Mouse (Mus musculus) midbrain, embryonic 13.5 days (tissue): ENCODE measurements around the gene Hist1h2ad. TPM values are rescaled to one million over a fixed set of nuclear protein-coding genes. Genes with fewer than 3 reads are reported as not detected.
"Not testable (repeated sequence)": the region's sequence is repeated elsewhere in the genome, so short reads cannot be mapped to it uniquely, and the experiment has no call there.

Source experiments
- ATAC-seq: fragments of 200-750 bp; cut with Nextera tagmentation; 2 replicates; pipeline ENCODE4 v1.8.0; 2017; ENCODE audit warnings: mild to moderate bottlenecking, moderate TSS enrichment, moderate library complexity
- H3K27ac ChIP-seq: fragments of 300-500 bp; sonication (generic); 2 replicates; pipeline ENCODE4 v1.5.1; 2015; ENCODE audit warnings: inconsistent platforms, mild to moderate bottlenecking, moderate library complexity
- H3K27me3 ChIP-seq: fragments of 300-500 bp; sonication (generic); 2 replicates; pipeline ENCODE4 v1.6.1; 2015; ENCODE audit warnings: mild to moderate bottlenecking, inconsistent platforms
- H3K36me3 ChIP-seq: fragments of 300-500 bp; sonication (generic); 2 replicates; pipeline ENCODE4 v1.6.1; 2015; ENCODE audit warnings: mild to moderate bottlenecking, inconsistent platforms
- H3K4me1 ChIP-seq: fragments of 300-500 bp; sonication (generic); replicated peaks from 2 replicates; pipeline ENCODE4 v1.6.1; 2015; ENCODE audit warnings: inconsistent platforms
- H3K4me2 ChIP-seq: fragments of 300-500 bp; sonication (generic); replicated peaks from 2 replicates; pipeline ENCODE4 v1.6.1; 2015; ENCODE audit warnings: moderate library complexity, mild to moderate bottlenecking, inconsistent platforms
- H3K4me3 ChIP-seq: fragments of 300-500 bp; sonication (generic); replicated peaks from 2 replicates; pipeline ENCODE4 v1.5.1; 2015; ENCODE audit warnings: mild to moderate bottlenecking, inconsistent platforms
- H3K9ac ChIP-seq: fragments of 300-500 bp; sonication (generic); replicated peaks from 2 replicates; pipeline ENCODE4 v1.6.1; 2015; ENCODE audit warnings: mild to moderate bottlenecking, inconsistent platforms
- H3K9me3 ChIP-seq: fragments of 300-500 bp; sonication (generic); 2 replicates; pipeline ENCODE4 v1.6.1; 2016; ENCODE audit warnings: mild to moderate bottlenecking, inconsistent platforms
- whole genome bisulfite sequencing: fragments of 180-500 bp; shearing (Covaris S2); methylation state at CpG from one replicate; pipeline ENCODE4 v1.1.7; 2015; 5-methylcytosine and 5-hydroxymethylcytosine counted together
- polyA plus RNA-seq: library from polyadenylated mRNA; unstranded; fragments of >200 nt; fragmentation: Nextera tagmentation; extraction: Ambion mirVana; gene quantifications from 2 replicates; pipeline ENCODE4 v1.2.1, GENCODE M21; 2015

The Hist1h2ad gene
- polyA plus RNA-seq, 1 experiment from 2014 or later, result 1.7 TPM

- WGBS, result under 1% methylated on average over 21 of the region's 21 CpGs
- Histone ChIP-seq H3K27me3 (no peaks in the 10 kb centered on the region), H3K27ac (peak overlapping the region; percentile 95), H3K36me3 (no peaks in the 10 kb centered on the region), H3K4me2 (peak overlapping the region; percentile 85), H3K9me3 (no peaks in the 10 kb centered on the region), H3K4me1 (peaks cover 48% of the 10 kb centered on the region), H3K4me3 (peak overlapping the region; percentile 50), H3K9ac (peak overlapping the region; percentile 75)
- no peak for ATAC-seq
Observed at GRCm38 (mm10) chr13:23585029-23585441, 10.9 kb downstream of the Hist1h2ad start.

DNA sequence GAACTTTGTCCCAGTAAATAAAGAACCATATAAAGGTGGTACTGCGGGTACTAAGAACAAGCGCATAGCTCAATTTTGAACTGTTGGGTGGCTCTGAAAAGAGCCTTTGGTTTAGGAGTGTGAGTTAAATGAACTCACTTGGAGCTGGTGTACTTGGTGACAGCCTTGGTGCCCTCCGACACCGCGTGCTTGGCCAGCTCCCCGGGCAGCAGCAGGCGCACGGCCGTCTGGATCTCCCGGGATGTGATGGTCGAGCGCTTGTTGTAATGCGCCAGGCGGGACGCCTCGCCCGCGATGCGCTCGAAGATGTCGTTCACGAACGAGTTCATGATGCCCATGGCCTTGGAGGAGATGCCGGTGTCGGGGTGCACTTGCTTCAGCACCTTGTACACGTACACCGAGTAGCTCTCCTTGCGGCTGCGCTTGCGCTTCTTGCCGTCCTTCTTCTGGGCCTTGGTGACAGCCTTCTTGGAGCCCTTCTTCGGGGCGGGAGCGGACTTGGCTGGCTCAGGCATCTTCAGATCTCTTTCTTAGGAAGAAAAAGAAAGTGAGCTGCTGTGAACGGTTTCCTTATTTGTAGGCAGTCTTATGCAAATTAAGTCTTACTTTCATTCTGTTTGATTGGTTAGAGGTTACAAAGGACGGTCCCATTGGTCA, 11.4 kb downstream of the Hist1h2ad start:
- ATAC-seq, result peak; percentile 89
- H3K9me3 ChIP-seq, result not testable (repeated sequence)
- under 1% methylated on average over 30 of the region's 36 CpGs for WGBS

GRCm38 (mm10) chr13:23586099-23586939, 12.1 kb downstream of the Hist1h2ad start:
- Histone ChIP-seq H3K36me3 (no peaks in the 10 kb centered on the region), H3K4me2 (peak overlapping the region; percentile 85), H3K27ac (peak overlapping the region; percentile 95), H3K27me3 (no peaks in the 10 kb centered on the region), H3K4me3 (peak overlapping the region; percentile 50), H3K9me3 (no peaks in the 10 kb centered on the region), H3K9ac (peak overlapping the region; percentile 52), H3K4me1 (peaks cover 43% of the 10 kb centered on the region)
- WGBS, result 2% methylated on average over 22 of the region's 22 CpGs
- no peak for ATAC-seq

More for the DNA sequence above, 11.4 kb downstream of the Hist1h2ad start:
- not testable (repeated sequence) for H3K27me3 ChIP-seq, H3K36me3 ChIP-seq
- Histone ChIP-seq H3K27ac (peak overlapping the region; percentile 95), H3K4me2 (peak overlapping the region; percentile 85), H3K9ac (peak overlapping the region; percentile 75), H3K4me3 (peak overlapping the region; percentile 50), H3K4me1 (peaks cover 48% of the 10 kb centered on the region)

GRCm38 (mm10) chr13:23586940-23587225, 12.7 kb downstream of the Hist1h2ad start:
- H3K9ac ChIP-seq, result peak overlapping the region; percentile 52
- no peaks in the 10 kb centered on the region; the same call in 1 of the 2 replicates for H3K9me3 ChIP-seq
- peak overlapping the region; percentile 50 for H3K4me3 ChIP-seq
- no peaks in the 10 kb centered on the region for H3K36me3 ChIP-seq
- H3K27me3 ChIP-seq, result no peaks in the 10 kb centered on the region
- no peak for ATAC-seq
- H3K4me2 ChIP-seq, result peak overlapping the region; percentile 85
- H3K27ac ChIP-seq, result peak overlapping the region; percentile 80
- H3K4me1 ChIP-seq, result peaks cover 38% of the 10 kb centered on the region
- whole genome bisulfite sequencing, result 7% methylated on average over 1 of the region's 1 CpGs

DNA sequence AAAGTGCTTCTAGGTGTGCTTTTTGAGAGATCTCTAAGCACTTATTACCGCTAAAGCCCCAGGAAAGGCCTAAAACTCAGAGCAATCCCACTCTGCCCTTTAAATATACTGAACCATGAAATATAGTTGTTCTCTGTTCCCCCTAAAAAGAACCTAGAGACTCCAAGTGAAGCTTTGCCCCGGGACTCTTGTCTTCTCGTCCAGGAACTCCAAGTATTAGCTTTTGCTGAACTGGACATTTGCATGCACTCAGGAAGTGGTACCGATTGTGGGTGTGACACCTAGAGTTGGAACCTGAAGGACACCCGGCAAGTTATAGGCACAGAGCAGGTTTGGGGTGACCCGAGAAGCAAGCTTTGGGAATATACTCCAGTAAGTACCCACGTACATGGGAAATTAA, 17.0 kb downstream of the Hist1h2ad start:
- Histone ChIP-seq H3K27ac (no peak overlapping the region), H3K9ac (no peak overlapping the region), H3K4me2 (no peak overlapping the region), H3K9me3 (no peaks in the 10 kb centered on the region; the same call in 1 of the 2 replicates), H3K4me1 (peaks cover 10% of the 10 kb centered on the region), H3K27me3 (no peaks in the 10 kb centered on the region), H3K36me3 (no peaks in the 10 kb centered on the region), H3K4me3 (no peak overlapping the region)
- no peak for ATAC-seq
- 92% methylated on average over 7 of the region's 7 CpGs for WGBS

GRCm38 (mm10) chr13:23591886-23592285, 17.7 kb downstream of the Hist1h2ad start:
- not testable (repeated sequence) for H3K4me1 ChIP-seq, ATAC-seq, H3K9me3 ChIP-seq, H3K4me3 ChIP-seq, H3K9ac ChIP-seq, H3K36me3 ChIP-seq, H3K4me2 ChIP-seq, H3K27ac ChIP-seq, H3K27me3 ChIP-seq
- 91% methylated on average over 7 of the region's 7 CpGs for WGBS

- no peak overlapping the region for H3K4me3 ChIP-seq
- H3K27me3 ChIP-seq, result no peaks in the 10 kb centered on the region
- ATAC-seq, result no peak
- no peak overlapping the region for H3K4me2 ChIP-seq
- H3K9ac ChIP-seq, result no peak overlapping the region
- no peak overlapping the region for H3K27ac ChIP-seq
- no peaks in the 10 kb centered on the region for H3K36me3 ChIP-seq
- no peaks in the 10 kb centered on the region; the same call in 1 of the 2 replicates for H3K9me3 ChIP-seq
- WGBS, result 89% methylated on average over 7 of the region's 7 CpGs
- no peaks in the 10 kb centered on the region for H3K4me1 ChIP-seq
Observed at GRCm38 (mm10) chr13:23592614-23593013, 18.4 kb downstream of the Hist1h2ad start.

DNA sequence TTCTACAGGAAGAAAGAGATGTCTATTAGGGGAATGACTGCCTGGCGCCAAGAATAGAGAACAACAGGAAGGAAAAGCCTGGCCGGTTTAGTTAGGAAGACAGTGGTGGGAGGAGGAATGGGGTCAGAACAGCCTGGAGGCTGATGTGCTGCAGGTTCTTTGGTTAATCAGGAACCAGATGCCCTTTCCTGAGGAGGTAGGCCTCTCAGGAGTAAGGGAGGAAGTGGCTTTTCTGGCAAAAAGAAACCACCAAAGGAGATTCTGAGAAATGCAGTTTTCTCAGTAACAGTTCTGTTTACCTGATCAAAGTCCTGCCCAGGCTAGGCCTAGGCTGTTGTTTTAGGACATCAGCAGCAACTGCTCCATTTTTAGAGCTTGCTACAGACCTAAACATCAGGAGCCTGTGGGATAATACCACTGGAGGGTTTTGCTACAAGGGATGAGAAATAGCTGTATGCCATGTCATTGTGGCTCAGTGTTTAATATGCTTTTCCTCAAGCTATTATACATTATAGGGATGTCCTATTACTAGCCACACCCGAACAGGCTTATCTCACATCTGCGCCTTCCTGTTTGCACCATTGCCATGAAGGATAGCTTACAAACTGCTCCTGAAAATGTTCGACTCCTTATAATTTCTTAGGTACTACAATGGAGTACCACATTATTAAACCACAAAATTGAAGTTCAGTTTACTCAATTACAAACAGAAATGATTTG, 19.0 kb downstream of the Hist1h2ad start:
- no peak overlapping the region for H3K9ac ChIP-seq
- H3K27ac ChIP-seq, result no peak overlapping the region
- H3K9me3 ChIP-seq, result no peaks in the 10 kb centered on the region; the same call in 1 of the 2 replicates
- H3K4me1 ChIP-seq, result no peaks in the 10 kb centered on the region
- H3K27me3 ChIP-seq, result no peaks in the 10 kb centered on the region
- 87% methylated on average over 5 of the region's 5 CpGs for WGBS
- H3K4me3 ChIP-seq, result no peak overlapping the region
- no peak for ATAC-seq
- H3K4me2 ChIP-seq, result no peak overlapping the region
- no peaks in the 10 kb centered on the region for H3K36me3 ChIP-seq

DNA sequence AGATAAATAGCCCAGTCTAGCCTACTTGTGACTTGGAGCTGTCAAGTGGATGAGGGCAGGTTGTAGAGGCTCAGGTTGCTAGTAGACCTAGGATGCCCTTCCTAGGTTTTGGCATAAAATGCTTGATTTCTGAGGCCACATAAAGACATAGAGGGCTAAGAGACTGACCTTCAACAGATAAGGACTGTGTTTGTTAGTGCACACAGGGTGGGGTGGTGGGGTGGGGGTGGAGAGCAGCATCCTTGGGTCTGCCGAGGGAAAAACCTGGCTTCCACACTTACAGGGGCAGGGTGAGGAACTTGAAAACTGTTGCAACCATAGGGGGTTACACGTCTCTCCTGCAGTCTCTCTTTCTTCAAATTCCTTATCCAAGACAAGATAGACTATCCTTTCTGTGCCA, 21.0 kb downstream of the Hist1h2ad start:
- ATAC-seq, result no peak
- H3K9me3 ChIP-seq, result no peaks in the 10 kb centered on the region; the same call in 1 of the 2 replicates
- 92% methylated on average over 2 of the region's 2 CpGs for WGBS
- H3K4me3 ChIP-seq, result no peak overlapping the region
- no peak overlapping the region for H3K9ac ChIP-seq
- no peak overlapping the region for H3K4me2 ChIP-seq
- no peaks in the 10 kb centered on the region for H3K4me1 ChIP-seq
- no peak overlapping the region for H3K27ac ChIP-seq
- H3K27me3 ChIP-seq, result no peaks in the 10 kb centered on the region
- no peaks in the 10 kb centered on the region for H3K36me3 ChIP-seq

DNA sequence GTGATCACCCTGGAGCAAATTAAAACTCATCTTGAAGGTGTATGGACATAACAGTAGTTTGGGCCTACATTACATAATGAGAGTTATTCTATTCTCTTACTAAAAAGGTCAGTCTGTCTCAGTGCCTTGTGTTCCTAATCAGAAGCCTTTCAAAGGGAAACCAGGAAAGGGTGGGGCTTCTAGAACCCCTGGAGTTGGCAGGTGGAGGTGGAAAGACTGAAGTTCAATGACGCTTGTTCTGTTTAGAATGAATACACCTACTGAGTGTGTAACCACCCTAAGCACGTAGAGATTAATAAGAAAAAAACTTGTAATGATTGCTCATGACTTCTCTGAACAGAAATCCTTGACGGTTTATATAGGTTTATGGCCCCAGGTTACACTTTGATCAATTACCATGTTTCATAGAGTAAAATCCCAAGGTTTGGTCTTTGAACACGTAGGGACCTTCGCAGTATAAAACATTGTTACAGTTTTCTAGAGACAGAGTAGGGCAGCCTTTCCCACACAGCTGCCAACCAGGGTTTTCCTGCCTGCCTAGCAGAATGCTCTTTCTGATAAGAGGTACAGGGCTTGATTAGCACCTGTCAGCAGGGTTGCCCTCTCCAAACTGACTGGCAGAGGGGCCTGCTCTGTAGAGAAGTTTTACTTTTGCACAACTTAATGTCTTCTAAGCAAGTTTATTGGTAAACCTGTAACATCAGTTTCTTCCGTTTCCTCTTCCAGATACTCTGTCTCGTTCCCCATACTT, 21.6 kb downstream of the Hist1h2ad start:
- H3K4me3 ChIP-seq, result no peak overlapping the region
- no peak overlapping the region for H3K27ac ChIP-seq
- no peak overlapping the region for H3K9ac ChIP-seq
- no peaks in the 10 kb centered on the region for H3K27me3 ChIP-seq
- no peaks in the 10 kb centered on the region; the same call in 1 of the 2 replicates for H3K9me3 ChIP-seq
- no peak overlapping the region for H3K4me2 ChIP-seq
- no peaks in the 10 kb centered on the region for H3K36me3 ChIP-seq
- no peaks in the 10 kb centered on the region for H3K4me1 ChIP-seq
- 85% methylated on average over 7 of the region's 7 CpGs for WGBS
- ATAC-seq, result no peak

DNA sequence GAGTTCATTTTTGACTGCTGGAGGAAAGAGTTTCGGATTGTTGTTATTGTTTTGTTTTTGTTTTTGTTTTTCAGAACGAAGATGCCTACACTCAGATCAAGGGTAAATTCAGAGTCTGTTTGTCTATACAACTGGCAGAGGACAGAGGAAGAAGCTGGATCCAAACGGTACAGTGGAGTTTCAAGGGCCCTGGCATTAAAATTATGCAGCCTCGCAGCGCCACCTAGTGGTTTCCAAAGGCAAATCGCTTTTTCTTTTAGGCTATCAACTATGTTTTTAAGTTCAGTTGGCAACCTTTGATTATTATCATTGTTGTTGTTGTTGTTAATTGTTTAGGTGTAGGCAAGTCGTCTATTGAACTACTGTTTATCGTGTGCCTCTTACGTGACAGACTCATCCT, 23.8 kb downstream of the Hist1h2ad start:
- no peak for ATAC-seq
- Histone ChIP-seq H3K27ac (no peak overlapping the region), H3K36me3 (no peaks in the 10 kb centered on the region), H3K9me3 (no peaks in the 10 kb centered on the region), H3K27me3 (no peaks in the 10 kb centered on the region), H3K4me3 (no peak overlapping the region), H3K9ac (no peak overlapping the region), H3K4me1 (no peaks in the 10 kb centered on the region), H3K4me2 (no peak overlapping the region)
- 8% methylated on average over 9 of the region's 9 CpGs for WGBS
